Mouse (Mus musculus) c-Kit-positive CD71-positive TER-119-positive erythroid progenitor cells, embryonic 14.5 days (primary cell): ENCODE data around the gene Adamtsl3.
"Not testable (repeated sequence)": the region's sequence is repeated elsewhere in the genome, so short reads cannot be mapped to it uniquely, and the experiment has no call there.

Experiments used
- DNase-seq: peaks from one replicate; pipeline ENCODE4 v3.0.0-alpha.2; 2013; ENCODE audit warnings: low spot score

The Adamtsl3 gene

DNA sequence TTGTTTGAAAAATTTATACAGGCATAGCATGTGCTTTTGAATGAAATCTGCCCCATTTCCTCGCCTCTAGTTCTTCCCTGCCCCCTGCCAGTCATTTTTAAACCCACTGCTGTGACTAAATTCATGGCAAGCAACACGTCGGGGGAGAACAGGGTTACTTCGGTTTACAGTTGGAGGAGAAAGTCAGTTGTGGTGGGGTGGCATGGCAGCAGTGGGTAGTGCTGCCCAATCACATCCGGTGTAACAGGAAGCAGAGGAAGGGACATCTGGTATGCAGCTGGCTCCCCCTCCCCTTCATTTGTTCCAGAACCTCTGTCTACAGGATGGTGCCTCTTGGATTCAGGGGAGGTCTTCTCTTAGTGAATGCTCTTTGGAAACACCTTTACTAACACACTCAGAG lies 25.6 kb downstream of the Adamtsl3 start:
- DNase-seq, result no peak

DNA sequence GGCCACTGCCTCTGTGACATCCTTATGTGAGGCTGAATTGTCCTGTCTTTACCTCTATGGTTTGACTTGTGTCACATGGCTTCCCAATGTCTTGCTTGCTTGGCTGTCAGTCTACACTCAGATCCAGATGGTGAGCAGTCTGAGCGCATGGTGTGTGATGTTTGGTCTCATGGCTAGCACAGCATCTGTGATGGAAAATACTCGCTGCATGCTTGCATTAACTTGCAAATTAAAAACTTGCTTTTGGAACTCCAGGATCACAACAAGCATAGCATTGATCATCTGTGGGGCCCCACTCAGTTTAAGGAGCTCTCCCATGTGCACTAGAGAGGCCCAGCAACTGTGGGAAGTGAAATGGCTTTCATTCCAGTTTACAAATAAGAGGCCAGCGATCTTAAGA lies 29.1 kb downstream of the Adamtsl3 start:
- no peak for DNase-seq

DNA sequence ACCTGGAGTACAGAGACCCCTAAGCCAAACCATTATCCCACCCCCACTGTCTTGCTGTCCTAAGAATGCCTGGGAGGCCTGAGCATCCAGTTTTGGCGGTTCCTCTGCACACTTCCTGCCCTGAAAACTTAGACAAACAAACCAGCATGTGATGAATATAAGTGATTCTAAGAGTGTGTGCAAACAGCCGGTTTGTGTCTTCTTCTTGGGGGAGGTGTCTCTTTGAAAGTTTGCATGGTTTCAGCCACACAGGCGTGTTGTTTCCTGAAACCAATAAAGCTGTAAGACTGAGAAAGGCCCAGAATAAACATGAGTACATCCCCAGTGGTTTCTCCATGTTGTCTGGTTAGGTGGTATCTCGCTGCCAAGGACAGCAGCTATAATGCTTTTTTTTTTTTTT lies 30.6 kb downstream of the Adamtsl3 start:
- no peak for DNase-seq

DNA sequence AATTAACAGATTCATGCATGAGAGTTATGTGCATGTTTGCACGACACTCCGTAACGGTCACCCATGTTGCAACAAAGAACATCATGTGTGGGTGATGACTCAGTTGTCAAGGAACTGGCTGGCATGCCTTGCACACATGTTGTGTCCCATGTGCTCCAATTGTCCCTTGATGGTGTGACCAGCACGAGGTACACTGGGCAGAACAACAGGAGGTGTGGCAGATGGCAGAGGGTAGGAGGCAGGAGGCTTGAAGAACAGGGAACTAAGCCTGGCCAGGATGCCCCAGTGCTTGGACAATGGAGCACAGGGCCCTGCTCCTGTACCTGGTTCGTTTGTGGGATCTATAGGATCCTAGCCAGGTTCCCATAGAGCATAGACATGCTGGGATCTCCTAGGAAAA lies 31.0 kb downstream of the Adamtsl3 start:
- DNase-seq, result no peak

DNA sequence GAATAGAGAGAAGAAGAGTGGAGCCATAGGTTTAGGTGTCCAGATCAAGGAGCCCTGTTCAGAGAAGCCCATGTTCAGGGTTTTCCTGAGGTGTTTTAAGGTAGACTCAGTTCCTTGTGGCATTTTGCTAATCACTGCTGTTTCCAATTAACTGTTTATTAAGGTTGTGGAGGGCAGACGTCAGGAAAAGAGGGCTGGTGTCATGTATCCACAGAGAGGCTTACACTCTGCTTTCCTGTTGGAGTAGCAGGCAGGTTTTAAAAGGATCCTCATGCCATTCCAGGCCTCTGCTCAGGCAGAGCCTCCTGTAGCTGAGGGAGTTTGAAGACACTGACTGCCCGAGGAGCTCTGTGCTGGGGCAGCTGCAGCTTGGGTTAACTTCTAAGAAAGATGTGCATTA lies 32.6 kb downstream of the Adamtsl3 start:
- DNase-seq, result no peak

DNA sequence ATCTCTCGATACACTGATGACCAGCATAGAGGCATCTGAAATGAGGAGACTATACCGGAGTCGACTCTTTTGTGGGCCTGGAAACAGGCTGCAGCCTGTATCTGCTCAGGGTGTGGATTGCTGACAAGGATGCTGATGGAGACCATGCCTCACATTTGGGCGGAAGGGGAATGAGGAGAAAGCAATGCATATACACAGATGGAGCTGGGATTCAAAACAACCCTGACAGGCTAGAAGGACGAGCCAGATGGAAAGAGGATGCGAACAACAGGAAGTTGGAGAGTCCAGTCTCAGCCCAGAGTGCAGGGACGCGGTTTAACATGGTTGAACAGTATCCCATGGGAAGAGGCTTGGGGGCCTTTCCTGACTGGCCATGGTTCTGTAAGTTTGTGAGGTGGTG lies 34.6 kb downstream of the Adamtsl3 start:
- no peak for DNase-seq

DNA sequence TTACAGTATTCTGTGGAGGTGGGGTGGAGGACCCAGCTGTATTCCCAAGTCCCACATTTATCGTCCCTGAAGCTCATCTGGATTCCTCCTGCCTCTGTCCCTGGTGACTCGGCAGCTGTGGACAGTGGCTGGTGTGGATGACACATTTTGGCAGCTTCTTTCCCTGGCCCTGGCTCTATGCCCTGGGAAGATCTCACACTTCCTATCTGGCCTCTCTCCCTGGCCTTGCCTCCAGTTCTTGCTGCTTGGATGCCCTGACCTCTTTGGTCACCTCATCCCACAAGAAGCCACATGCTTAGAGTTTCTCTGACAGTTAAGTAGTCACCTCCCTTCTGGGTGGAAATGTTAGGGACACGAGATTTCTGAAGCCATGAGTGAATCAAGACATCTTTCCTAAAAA lies 35.9 kb downstream of the Adamtsl3 start:
- no peak for DNase-seq

DNA sequence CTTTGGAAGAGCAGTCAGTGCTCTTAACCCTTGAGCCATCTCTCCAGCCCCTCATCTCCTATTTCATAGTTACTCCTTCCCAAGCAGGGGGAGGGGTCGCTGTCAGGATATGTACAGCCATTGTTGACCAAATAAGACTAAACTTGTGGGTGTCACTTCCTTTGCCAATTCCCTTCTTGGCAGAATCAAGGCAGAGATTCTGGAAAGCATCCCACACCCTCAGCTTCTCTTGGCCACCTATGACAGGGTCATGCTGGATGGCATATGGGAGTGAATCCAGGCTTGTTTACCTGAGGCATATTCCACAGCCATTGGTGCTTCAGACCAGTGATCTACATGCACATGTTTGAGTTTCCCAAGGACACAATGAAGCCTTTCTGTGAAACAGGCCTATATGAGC lies 42.8 kb downstream of the Adamtsl3 start:
- DNase-seq, result no peak

DNA sequence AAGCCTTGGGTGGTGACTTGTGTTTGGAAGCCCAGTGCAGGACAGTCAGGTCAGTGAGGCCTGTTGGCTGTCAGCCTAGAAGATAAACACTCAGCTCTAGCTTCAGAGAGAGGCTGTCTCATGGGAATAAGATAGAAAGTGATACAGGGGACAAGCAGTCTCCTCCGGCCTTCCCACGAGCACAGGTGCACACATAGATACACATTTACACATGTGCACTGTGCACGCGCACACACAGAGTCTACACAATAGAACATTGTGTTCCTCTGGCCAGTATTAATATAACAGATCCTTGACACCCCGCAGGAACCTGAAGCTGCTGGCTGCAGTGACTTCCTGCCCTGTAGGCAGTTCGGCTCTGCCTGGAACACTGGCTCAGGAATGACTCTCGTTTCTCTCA lies 44.3 kb downstream of the Adamtsl3 start:
- no peak for DNase-seq

DNA sequence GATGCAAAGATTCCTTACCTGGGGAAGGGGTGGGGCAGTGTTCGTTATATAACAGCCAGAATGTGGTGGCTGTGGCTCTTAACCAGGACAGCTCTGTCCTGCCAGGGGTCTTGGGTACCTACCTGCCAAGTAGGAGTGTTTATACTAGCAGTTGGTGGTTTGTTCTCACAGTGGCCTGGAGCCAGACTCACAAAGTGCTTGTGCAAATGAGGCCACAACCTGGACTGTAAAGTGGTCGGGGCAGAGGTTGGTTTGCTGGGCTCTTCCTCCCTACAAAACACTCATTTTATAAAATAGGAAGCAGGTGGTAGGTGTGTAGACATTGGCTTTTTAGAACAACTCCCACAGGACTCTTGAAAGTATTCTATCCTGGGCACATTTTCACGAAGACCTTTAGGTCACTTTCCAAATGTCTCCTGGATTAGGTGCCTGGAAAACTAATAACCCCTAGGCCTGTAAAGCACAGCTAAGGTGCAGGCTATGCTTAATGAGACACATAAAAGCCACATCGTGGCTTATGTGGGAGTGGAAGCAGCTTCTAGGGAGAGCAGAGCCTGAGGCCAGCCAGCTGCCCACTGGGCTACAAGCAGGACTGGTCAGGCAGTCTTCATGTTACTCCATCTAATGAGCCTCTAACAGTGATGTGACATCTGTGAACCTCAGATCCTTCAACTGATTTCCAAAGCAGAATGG lies 47.5 kb downstream of the Adamtsl3 start:
- DNase-seq, result no peak

DNA sequence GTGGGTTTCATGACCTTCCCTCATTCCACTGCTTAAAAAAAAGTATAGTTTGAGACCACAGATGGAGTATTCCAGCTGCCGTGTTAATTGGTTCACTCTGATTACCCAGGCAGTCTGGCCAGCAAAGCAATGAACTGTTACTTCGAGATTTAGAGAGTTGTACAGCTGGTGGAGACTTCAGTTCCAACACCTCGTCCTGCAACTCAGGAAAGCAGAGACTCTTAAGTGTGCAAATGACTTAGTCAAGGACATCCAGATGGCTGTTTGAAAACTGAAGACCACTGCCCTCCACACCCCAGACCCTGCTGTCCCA lies 48.0 kb downstream of the Adamtsl3 start:
- no peak for DNase-seq

DNA sequence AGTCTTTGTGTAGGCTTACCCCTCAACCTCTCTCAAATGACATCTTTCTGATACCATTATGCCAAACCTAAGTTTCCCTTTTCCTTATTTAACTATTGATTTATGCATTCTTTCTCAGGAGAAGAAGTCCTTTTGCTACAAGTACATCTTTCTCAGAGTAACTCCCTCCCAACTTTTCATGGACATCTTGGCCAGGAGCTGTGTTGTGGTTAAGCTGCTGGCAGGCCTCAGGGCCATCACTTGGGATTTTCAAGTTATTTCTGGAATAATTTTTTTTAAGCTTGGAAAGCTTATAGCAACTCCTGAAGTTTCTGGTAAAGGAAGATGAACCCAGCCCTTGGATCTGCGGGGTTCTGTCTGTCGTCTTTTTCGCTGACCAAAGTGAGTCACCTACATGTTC lies 51.6 kb downstream of the Adamtsl3 start:
- no peak for DNase-seq

DNA sequence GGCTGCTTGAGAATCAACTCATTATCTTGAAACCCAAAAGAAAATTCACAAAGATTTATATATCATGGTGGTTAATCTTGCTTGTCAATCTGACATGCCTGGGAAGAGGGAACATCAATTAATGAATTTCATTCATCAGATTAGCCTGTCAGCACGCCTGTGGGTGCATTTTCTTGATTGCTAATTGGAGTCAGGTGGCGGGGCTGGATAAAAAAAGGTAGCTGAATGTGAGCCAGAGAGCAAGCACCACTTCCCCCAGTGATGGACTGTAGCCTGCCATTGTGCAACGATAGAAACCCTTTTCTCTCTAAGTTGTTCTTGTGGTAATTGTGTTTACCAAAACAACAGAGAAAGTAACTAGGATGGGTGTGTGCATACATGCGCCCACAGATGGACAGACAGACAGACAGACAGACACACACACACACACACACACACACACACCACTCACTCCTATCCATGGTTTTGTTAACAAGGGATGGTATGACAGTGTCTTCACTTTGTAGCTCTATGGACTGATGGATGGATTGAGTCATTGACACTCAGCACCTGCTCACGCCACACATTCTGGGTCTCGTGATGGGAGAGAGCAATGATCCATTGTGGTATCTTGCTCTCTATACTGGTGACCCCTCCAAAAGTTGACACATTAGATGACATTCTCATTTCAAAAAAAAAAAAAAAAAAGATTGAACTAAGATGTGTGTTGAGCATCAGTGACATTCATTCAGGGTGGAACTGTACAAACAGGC lies 59.1 kb downstream of the Adamtsl3 start:
- no peak for DNase-seq

DNA sequence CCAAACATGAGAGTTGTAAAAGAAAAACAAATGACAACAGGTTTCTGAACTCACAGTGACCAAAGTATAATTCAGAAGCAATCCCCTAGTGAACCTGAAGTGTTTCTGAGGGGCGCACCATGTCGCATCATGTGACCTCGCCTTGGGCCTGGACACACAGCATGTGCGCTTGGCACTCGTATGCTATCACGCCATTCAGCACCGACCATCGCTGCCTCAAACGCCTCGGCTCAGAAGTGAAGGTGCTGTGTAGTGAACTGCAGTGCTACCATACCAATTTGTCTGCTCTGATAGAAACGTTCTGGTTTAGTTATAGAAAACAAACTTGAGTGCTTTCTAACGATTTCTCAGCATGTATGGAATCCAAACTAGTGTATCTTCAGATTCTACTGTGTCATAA lies 59.7 kb downstream of the Adamtsl3 start:
- no peak for DNase-seq

DNA sequence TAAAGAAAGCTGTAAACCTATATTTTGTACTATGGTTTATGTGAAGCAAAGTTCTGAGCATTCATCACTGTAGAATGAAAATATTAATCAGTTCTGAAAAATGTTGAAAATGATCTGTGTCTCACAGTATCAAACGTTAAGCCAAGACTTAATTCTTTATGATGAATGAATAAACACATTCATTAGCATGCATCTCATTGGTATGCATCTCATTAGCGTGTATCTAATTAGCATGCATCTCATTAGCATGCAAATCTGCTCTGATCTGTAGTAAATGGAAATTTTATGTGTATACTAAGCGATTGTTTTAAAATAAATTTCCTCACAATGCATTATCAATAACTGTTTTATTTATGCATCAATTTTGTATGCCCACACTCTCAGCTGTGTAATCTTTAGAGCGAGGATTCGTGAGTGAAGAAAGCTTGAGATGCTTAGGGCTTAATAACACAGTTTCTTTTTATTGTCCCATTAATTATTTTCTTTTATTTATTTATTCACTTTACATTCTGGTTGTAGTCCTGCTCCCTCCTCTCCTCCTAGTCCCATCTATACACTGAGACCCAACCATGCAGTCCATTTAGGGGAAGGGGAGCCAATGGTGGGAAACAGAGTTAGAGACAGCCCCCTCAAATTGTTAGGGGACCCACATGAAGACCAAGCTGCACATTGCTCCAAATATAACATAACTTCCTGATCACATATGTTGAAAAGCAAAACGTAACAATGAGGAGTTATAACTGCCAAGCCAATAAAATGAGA lies 60.4 kb downstream of the Adamtsl3 start:
- no peak for DNase-seq

DNA sequence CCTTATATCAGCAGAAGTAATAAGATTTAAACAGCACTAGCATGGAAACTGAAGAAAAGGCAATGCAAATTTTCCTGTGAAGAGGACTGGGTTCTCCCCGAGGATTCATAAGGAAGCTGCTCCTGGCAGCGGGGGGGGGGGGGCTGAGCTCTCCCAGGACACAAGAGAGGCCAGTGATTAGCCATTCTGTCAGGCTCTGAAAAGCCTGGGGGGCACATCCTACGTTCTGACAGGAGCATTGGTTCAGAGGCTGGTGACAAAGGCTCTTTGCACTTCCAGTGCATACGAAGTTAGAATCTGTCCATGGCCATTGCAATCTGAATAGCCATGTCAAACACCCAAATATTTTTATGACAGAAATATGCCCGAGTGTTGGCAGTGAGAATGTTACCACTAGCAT lies 61.4 kb downstream of the Adamtsl3 start:
- no peak for DNase-seq

DNA sequence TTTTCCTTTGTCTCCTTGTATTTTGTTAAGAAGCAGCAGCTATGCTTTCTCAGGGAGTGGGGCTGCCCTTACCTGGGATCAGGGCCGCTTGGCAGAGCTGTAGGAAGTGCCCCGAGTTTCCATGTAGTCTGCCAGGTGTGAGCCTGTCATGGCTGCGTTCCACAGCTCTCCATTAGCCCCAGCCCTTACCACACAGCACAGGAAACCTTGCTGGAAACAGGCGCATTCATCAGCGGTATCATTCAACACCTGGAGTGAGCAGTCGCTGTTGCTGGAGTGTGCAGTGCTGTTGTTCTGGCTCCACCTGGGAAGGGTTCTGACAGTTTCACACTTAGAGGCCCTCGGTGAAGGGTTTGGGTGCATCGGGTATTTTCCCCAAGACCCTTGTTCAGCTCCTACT lies 62.1 kb downstream of the Adamtsl3 start:
- no peak for DNase-seq

DNA sequence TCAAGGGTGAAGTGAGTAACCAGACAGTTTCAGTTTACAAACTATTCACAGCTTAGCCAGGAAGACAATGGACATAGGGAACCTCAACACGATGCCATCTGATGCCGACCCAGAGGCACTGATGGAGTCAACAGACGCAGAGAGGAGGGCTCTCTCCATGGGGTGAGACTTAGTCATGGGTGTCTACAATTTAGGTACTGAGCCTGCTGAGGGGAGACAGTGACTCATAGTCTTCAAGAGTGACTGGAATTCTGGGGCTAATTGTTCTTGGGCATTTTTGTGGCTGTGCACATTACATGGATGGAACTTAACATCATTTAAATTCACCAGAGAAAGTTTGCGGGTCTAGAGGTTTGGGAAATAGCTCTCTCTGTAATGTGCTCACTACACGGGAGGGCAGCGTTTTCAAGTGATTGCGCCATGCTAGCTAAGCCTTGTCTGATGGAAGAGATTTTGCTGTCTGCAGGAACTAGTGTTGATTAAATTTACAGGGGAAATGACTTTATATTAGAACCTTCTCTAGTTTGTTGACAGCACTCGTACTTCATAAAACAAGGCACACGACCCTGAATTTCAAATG lies 70.1 kb downstream of the Adamtsl3 start:
- no peak for DNase-seq

DNA sequence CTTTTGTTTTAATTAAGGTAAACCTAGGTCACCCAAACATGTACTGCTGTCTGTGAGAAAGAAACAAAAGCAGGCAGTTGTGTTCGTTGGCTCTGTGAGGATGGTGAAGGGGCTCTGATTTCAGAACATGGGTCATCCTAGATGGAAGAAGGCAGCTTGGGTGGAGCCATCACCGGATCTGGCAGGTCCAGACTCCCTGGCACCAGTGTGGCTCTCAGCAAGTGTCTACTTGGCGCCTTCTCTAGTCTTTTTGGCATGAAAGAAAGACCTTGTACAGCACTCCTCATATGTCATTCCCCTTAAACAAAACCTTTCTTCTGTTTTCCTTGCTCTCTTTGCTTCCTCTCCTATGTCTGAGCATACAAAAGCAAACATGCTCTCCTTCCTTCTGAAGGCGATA lies 75.5 kb downstream of the Adamtsl3 start:
- DNase-seq, result no peak

DNA sequence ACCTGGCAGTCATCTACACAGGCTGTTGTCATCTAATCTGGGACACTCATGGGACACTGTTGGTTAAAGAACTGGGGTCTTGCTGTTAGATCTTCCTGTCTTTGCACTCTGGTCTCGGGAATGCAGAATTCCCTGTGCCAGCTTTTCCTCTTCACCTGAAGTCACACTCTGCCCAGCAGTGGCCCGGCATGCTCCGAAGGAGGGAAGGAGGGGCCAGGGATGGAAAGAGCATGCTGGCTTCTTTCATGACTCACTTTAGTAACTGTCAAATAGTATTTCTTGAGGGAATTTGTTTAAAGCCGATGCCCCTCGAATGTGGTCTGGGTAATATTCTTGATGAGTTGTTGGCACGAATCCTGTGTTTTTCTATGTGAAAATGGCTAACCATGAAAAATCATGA lies 81.2 kb downstream of the Adamtsl3 start:
- no peak for DNase-seq

DNA sequence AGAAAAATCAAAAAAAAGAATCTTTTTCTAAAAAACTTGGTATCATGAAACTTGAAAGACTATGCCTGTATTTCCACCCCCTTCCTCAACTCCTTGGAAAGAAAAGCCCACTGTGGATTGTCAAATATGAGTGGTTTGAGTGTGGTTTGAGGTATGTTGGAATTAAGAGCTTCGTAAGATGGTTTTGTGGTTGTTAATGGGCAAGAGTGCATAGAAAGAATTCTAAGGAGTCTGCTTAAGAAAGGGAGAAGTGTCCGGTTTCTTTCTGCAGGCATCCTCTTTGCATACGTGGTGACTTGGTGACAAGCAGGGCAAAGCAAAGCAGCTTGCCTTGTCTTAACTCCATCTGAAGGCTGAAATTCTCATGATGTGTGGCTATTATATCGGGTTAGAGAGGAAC lies 81.6 kb downstream of the Adamtsl3 start:
- no peak for DNase-seq

DNA sequence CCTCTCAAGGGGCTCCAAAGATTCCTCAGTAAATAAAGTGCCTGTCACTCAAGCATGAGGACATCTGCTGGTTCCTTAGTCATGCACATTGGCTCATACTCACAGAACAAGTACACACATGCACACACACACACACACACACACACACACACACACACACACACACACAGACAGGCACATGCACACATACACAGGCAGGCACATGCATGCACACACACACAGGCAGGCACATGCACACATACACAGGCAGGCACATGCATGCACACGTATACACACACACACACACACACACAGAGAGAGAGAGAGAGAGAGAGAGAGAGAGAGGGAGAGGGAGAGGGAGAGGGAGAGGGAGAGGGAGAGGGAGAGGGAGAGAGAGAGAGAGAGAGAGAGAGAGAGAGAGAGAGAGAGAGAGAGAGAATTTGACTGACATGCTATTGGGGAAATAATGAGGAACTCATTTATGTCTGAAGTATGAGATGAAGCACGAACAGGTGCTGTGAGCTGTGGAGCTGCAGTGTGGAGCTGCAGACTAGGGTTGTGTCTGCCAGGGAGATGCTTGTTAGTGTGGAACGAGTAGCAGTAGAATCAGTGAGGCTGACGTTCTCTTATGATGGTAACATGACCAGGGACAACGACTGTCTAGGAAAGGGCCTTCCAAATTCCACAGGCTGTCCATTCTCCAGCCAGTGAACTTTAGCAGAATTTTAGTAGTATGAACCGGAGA lies 85.0 kb downstream of the Adamtsl3 start:
- not testable (repeated sequence) for DNase-seq
